Mouse (Mus musculus): ENCODE results near the gene Vgll3. TPM values are rescaled to one million over a fixed set of nuclear protein-coding genes. Genes with fewer than 3 reads are reported as not detected.

The Vgll3 gene
- 1 to 10 TPM; 4.6 to 7.1 (median 4.9) TPM for total RNA-seq (2022)

GRCm38 (mm10) chr16:65814918-65815881 is at the start of gene Vgll3:
TSS of gene Vgll3 (plus strand) at chr16:65815257.
- DNase-seq (ENCODE audit: low spot score in 2 of 2): peak; percentile 73 to 74

- no peak for DNase-seq (ENCODE audit: low spot score in 2 of 2)
Observed at GRCm38 (mm10) chr16:65765976-65766375, 49.1 kb upstream of the Vgll3 start.

- DNase-seq (ENCODE audit: low spot score in 2 of 2): no peak
Observed at GRCm38 (mm10) chr16:65785959-65786358, 29.1 kb upstream of the Vgll3 start.

- no peak for DNase-seq (ENCODE audit: low spot score in 2 of 2)
Observed at GRCm38 (mm10) chr16:65816059-65816458, 1.0 kb downstream of the Vgll3 start.

GRCm38 (mm10) chr16:65818779-65819178 is 3.7 kb downstream of the Vgll3 start:
- no peak for DNase-seq (ENCODE audit: low spot score in 2 of 2)

GRCm38 (mm10) chr16:65820803-65821202 is 5.7 kb downstream of the Vgll3 start:
- DNase-seq (ENCODE audit: low spot score in 2 of 2): no peak

DNA sequence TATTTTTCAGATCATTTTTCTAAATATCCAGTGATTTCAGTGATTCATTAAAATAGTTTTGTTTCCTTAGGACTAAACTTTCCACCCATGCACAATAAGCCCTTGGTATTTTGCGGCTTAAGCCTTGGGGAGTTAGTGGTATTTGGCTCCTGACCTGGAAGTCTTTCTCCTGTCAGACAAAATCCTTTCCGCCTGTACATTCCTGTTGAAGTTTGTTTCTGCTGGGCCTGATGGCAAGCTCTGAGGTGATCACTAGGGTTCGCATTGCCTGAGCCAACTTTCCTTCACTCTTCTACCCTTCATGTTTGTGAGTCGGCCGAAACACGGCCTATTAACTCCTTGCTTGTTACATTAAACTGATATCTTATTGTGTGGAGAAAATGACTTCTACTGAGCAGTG is 8.7 kb downstream of the Vgll3 start:
- DNase-seq (ENCODE audit: low spot score in 2 of 2): no peak

DNA sequence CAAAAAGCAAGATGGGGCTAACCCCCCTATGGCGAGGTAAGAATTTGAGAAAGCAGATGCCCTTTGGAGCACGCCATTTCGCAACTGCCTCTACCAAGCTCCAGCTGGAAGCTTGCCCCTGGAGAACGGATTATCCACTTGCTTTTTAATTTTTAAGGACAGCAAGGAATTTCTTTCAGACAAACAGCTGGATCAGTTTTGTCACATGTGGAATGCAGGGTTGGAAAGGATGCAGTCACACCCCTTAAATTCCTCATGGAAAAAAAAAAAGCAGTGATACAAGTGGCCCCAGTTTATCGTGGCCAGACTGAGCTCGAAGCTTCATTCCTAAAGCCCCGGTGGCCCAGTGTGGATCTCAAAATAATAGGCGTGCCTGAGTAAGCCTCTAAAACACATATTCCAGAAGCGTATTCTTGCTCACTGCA is 13.1 kb downstream of the Vgll3 start:
- peak; percentile 25 to 47 for DNase-seq (ENCODE audit: low spot score in 2 of 2)

GRCm38 (mm10) chr16:65829096-65829495 is 14.0 kb downstream of the Vgll3 start:
- DNase-seq (ENCODE audit: low spot score in 2 of 2): no peak

- DNase-seq (ENCODE audit: low spot score in 2 of 2): no peak
Observed at GRCm38 (mm10) chr16:65834721-65835120, 19.7 kb downstream of the Vgll3 start.

DNA sequence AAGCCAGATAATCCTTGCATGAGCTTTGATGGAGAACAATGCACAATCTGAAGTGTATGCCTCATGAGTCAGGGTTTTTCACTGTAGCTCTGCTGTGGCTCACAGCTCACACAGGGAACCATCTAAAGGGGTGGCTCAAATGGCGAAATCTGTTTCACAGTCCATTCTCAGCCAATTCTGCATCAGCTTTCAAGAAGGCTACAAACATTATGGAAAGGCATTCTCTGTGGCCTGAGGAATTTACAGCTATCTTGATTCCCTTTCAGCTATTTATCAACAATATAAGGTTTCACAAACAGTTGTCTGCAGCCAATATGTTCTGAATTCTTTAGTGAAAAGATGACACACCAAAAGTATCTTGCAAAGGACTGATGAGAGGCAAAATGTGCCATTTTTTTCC is 35.1 kb downstream of the Vgll3 start:
- no peak for DNase-seq (ENCODE audit: low spot score in 2 of 2)

DNA sequence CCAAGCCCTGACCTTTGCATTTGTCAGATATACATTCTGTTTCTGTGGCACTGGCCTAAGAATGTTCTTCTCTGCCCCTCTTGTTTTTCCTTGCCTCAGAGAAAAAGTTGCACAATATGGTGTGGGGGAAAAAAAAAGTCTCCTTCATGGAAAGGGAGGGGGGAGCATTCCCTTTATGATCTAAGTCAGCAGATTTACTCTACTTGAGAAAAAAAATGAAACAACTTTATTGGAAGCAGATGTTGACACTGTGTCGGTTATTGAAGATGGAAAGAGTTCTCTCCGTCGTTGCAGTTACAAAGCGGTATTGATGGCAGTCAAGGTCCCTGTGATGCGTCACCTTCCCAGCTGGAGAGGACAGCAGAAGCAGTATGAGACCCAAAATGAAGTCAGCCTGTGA is 49.4 kb downstream of the Vgll3 start:
- no peak for DNase-seq (ENCODE audit: low spot score in 2 of 2)

DNA sequence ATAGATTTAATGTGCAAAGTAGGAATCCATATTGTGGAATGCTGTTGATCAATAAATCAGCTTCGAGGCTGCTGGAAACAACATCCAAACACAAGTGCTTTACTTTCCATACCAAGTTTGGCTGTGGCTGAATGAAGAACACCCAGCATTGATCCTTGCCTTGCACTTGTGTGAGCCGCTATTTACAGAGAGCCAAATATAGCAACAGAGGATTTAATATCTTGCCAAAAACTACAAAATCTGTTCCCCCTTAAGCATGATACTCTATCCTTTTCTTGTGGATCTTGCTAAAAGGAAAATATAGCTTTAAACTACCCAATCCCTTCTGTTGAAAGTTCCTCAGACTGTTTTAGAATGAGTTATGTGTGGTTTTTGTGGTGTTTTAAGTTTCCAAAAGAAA is 52.9 kb downstream of the Vgll3 start:
- no peak for DNase-seq (ENCODE audit: low spot score in 2 of 2)

DNA sequence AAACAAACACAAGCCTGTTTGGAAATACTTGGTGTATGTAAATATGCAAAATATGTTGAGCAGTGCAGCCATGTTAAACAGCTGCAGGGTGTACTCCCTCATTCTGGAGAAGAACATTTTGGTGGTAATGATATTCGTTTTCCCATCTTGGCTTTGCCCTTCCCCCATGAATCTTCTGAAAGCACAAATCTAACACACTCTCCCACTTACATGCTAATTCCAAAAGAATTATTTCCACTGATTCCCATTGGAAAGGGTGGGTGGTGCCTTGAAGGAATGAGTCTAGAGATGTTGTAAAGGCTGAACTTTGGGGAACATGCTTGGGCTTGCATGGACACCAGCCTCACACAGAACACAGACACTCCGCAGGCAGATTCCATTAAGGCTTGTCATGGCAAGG is 53.9 kb downstream of the Vgll3 start:
- no peak for DNase-seq (ENCODE audit: low spot score in 2 of 2)

DNA sequence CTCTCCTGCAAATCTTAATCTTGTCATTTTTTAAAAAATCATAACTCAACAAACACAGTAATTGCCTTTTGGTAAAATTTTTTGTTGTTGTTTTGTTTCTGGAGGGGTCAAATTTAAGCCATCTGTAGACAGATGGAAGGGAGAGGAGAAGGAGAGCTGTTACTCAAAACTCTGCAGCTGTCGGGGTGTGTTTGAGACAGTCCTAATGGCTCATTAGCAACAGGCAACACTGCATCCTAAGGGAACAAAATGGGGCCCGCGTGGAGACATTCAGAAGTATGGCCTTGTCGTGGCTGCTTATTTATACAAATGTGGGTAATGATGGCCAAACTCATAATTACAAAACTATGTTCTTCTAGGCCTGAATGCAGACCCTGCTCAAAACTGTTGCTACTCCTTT is 73.9 kb downstream of the Vgll3 start:
- no peak for DNase-seq (ENCODE audit: low spot score in 2 of 2)

Data from gastrocnemius, adult 8-10 months (tissue).